Mouse (Mus musculus) kidney, adult 2 months (tissue): ENCODE measurements around the gene H2-Q1.

Experiments
- CTCF ChIP-seq: fragments of 200-500 bp; conservative IDR thresholded peaks from 2 replicates; pipeline ENCODE4 v1.5.1; 2011; ENCODE audit warnings: low read depth, mild to moderate bottlenecking, control low read depth, low read length, moderate library complexity, mixed read lengths; ENCODE audit not compliant: insufficient read depth, insufficient read length
- POLR2A ChIP-seq: fragments of 200-500 bp; IDR thresholded peaks from one replicate; pipeline ENCODE4 v1.6.1; 2011; ENCODE audit warnings: low read depth, low read length, control low read depth

DNA sequence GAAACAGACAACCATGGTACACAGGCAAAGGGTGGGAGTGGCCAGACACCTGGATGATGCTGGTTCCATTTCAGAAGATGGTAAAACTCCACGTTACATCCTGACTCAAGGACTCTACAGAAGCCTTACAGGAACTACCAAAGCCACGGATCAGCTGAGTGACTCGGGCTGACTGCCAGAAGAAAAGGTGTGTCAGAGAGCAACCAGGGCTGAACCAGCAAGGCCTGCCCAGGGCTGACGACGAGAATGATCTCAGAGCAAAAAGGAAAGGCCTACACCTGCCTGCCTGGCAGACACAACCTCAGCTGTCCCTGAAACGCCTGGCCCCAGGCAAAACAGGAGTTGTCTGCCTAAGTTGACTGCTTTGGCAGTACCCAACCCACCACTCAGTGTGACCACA, 15.7 kb upstream of the H2-Q1 start:
- TF ChIP-seq CTCF, result no peak
- TF ChIP-seq POLR2A, result no peak
